Mouse (Mus musculus) hindbrain, postnatal 0 days (tissue): Measurements from ENCODE around the gene Lamb1. TPM values are rescaled to one million over a fixed set of nuclear protein-coding genes. Genes with fewer than 3 reads are reported as not detected.

Source experiments
- ATAC-seq: fragments of 200-750 bp; cut with Nextera tagmentation; 2 replicates; pipeline ENCODE4 v1.8.0; 2017; ENCODE audit warnings: mild to moderate bottlenecking, moderate TSS enrichment, moderate library complexity
- DNase-seq: peaks from one replicate; pipeline ENCODE4 v3.0.0-alpha.2; 2015; ENCODE audit warnings: low spot score
- H3K27ac ChIP-seq: fragments of 300-500 bp; sonication (generic); 2 replicates; pipeline ENCODE4 v1.5.1; 2014; ENCODE audit warnings: mild to moderate bottlenecking
- H3K27me3 ChIP-seq: fragments of 300-500 bp; sonication (generic); 2 replicates; pipeline ENCODE4 v1.6.1; 2014; ENCODE audit warnings: low read length, mixed read lengths; ENCODE audit not compliant: insufficient read depth
- H3K36me3 ChIP-seq: fragments of 300-500 bp; sonication (generic); 2 replicates; pipeline ENCODE4 v1.6.1; 2014; ENCODE audit warnings: low read length, mixed read lengths; ENCODE audit not compliant: insufficient read depth
- H3K4me1 ChIP-seq: fragments of 300-500 bp; sonication (generic); 2 replicates; pipeline ENCODE4 v1.6.1; 2014; ENCODE audit warnings: antibody characterized with exemption, low read length, mixed read lengths; ENCODE audit not compliant: insufficient read depth
- H3K4me2 ChIP-seq: fragments of 300-500 bp; sonication (generic); 2 replicates; pipeline ENCODE4 v1.6.1; 2014; ENCODE audit warnings: low read depth, mild to moderate bottlenecking, low read length, moderate library complexity, mixed read lengths
- H3K4me3 ChIP-seq: fragments of 300-500 bp; sonication (generic); 2 replicates; pipeline ENCODE4 v1.5.1; 2014; ENCODE audit warnings: low read length
- H3K9ac ChIP-seq: fragments of 300-500 bp; sonication (generic); replicated peaks from 2 replicates; pipeline ENCODE4 v1.6.1; 2014; ENCODE audit warnings: mild to moderate bottlenecking, low read length, moderate library complexity, mixed read lengths
- H3K9me3 ChIP-seq: fragments of 300-500 bp; sonication (generic); 2 replicates; pipeline ENCODE4 v1.6.1; 2016; ENCODE audit warnings: low read length, mixed read lengths
- CTCF ChIP-seq: IDR thresholded peaks from 2 replicates; pipeline ENCODE4 v1.5.1; 2016; ENCODE audit warnings: antibody characterized with exemption, control low read depth, low read depth
- WGBS: fragments of 180-500 bp; shearing (Covaris S2); extraction: QIAGEN DNeasy Blood & Tissue Kit; methylation state at CpG from one replicate; pipeline ENCODE4 v1.1.7; 2014; 5-methylcytosine and 5-hydroxymethylcytosine counted together
- polyA plus RNA-seq: library from polyadenylated mRNA; unstranded; fragments of >200 nt; fragmentation: Nextera tagmentation; extraction: Ambion mirVana; gene quantifications from 2 replicates; pipeline ENCODE4 v1.2.1, GENCODE M21; 2015
- total RNA-seq: library from RNA; depleted of rRNA; stranded (reverse); fragments of >200 nt; gene quantifications from 2 replicates; pipeline ENCODE4 v1.2.3, GENCODE M21; 2014

Lamb1 gene
- total and polyA plus RNA-seq, 2 experiments from 2014 or later = 12.1 to 30.9 TPM

- Histone ChIP-seq H3K36me3 (no peaks in the 10 kb centered on the region), H3K4me2 (no peak overlapping the region), H3K9ac (no peak overlapping the region), H3K9me3 (no peaks in the 10 kb centered on the region), H3K27ac (no peak overlapping the region), H3K4me1 (no peaks in the 10 kb centered on the region), H3K4me3 (no peak overlapping the region), H3K27me3 (no peaks in the 10 kb centered on the region)
- DNase-seq = no peak
- WGBS = 91% methylated on average over 7 of the region's 7 CpGs
- TF ChIP-seq CTCF = no peak
- no peak for ATAC-seq
These were observed 15.3 kb downstream of the Lamb1 start for GRCm38 (mm10) chr12:31280318-31280717.

GRCm38 (mm10) chr12:31281100-31281591, 16.1 kb downstream of the Lamb1 start:
- ATAC-seq (no peak), DNase-seq (no peak)
- H3K4me2 ChIP-seq = no peak overlapping the region
- H3K27me3 ChIP-seq = no peaks in the 10 kb centered on the region
- no peak for TF ChIP-seq CTCF
- H3K9me3 ChIP-seq = no peaks in the 10 kb centered on the region
- no peak overlapping the region for H3K27ac ChIP-seq
- no peak overlapping the region for H3K9ac ChIP-seq
- 53% methylated on average over 9 of the region's 9 CpGs for WGBS
- no peaks in the 10 kb centered on the region for H3K4me1 ChIP-seq
- no peaks in the 10 kb centered on the region for H3K36me3 ChIP-seq
- H3K4me3 ChIP-seq = no peak overlapping the region

- DNase-seq (no peak), ATAC-seq (no peak)
- no peaks in the 10 kb centered on the region for H3K9me3 ChIP-seq
- no peaks in the 10 kb centered on the region for H3K36me3 ChIP-seq
- WGBS = 85% methylated on average over 5 of the region's 5 CpGs
- H3K27ac ChIP-seq = no peak overlapping the region
- H3K27me3 ChIP-seq = no peaks in the 10 kb centered on the region
- H3K9ac ChIP-seq = no peak overlapping the region
- no peak for TF ChIP-seq CTCF
- no peaks in the 10 kb centered on the region for H3K4me1 ChIP-seq
- H3K4me2 ChIP-seq = no peak overlapping the region
- no peak overlapping the region for H3K4me3 ChIP-seq
These were observed 17.2 kb downstream of the Lamb1 start for GRCm38 (mm10) chr12:31282241-31282640.

GRCm38 (mm10) chr12:31283131-31283530, 18.1 kb downstream of the Lamb1 start:
- DNase-seq (no peak), ATAC-seq (no peak)
- Histone ChIP-seq H3K4me1 (no peaks in the 10 kb centered on the region), H3K27ac (no peak overlapping the region), H3K4me2 (no peak overlapping the region), H3K4me3 (no peak overlapping the region), H3K9me3 (no peaks in the 10 kb centered on the region), H3K36me3 (no peaks in the 10 kb centered on the region), H3K9ac (no peak overlapping the region), H3K27me3 (no peaks in the 10 kb centered on the region)
- TF ChIP-seq CTCF = no peak
- 79% methylated on average over 4 of the region's 4 CpGs for WGBS

DNA sequence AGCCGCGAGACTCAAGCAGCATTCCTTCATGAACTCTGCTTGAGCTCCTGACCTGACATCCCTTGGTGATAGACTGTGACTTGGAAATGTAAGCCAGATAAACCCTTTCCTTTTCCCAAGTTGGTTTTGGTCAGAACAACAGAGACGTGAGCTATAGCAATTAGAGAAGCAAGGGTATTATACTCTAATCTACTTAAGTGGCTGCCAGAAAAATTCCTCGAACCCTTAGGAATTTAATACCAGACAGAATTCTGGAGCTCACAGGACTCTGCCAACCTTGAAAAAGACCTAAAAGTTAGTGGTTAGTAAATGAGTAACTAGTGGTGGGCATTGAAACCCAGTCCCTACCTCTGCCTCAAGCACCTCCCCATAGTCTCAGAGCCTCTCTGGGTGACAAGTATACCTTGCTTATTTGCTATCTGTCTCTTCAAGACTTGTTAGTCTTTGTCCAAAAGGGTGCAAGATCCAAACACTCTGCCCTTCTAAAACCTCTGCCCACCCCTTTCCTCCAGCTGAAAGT, 18.6 kb downstream of the Lamb1 start:
- no peak for ATAC-seq

GRCm38 (mm10) chr12:31289046-31289445, 24.0 kb downstream of the Lamb1 start:
- no peaks in the 10 kb centered on the region for H3K27me3 ChIP-seq
- H3K9ac ChIP-seq = no peak overlapping the region
- no peaks in the 10 kb centered on the region for H3K36me3 ChIP-seq
- 87% methylated on average over 10 of the region's 10 CpGs for WGBS
- TF ChIP-seq CTCF = no peak
- DNase-seq = no peak
- H3K4me3 ChIP-seq = no peak overlapping the region
- H3K4me2 ChIP-seq = no peak overlapping the region
- no peaks in the 10 kb centered on the region for H3K4me1 ChIP-seq
- no peak overlapping the region for H3K27ac ChIP-seq
- no peak for ATAC-seq
- H3K9me3 ChIP-seq = no peaks in the 10 kb centered on the region

More for the DNA sequence above, 18.6 kb downstream of the Lamb1 start:
- Histone ChIP-seq H3K4me3 (no peak overlapping the region), H3K9me3 (no peaks in the 10 kb centered on the region), H3K4me1 (no peaks in the 10 kb centered on the region), H3K27ac (no peak overlapping the region), H3K9ac (no peak overlapping the region), H3K4me2 (no peak overlapping the region), H3K36me3 (no peaks in the 10 kb centered on the region), H3K27me3 (no peaks in the 10 kb centered on the region)
- DNase-seq = no peak
- 78% methylated on average over 4 of the region's 4 CpGs for WGBS
- TF ChIP-seq CTCF = no peak

GRCm38 (mm10) chr12:31290951-31291350, 25.9 kb downstream of the Lamb1 start:
- 58% methylated on average over 3 of the region's 3 CpGs for WGBS
- Histone ChIP-seq H3K36me3 (no peaks in the 10 kb centered on the region), H3K27ac (no peak overlapping the region), H3K4me3 (no peak overlapping the region), H3K4me2 (no peak overlapping the region), H3K4me1 (no peaks in the 10 kb centered on the region), H3K9ac (no peak overlapping the region), H3K9me3 (no peaks in the 10 kb centered on the region), H3K27me3 (no peaks in the 10 kb centered on the region)
- TF ChIP-seq CTCF = no peak
- DNase-seq = no peak
- peak; percentile 64; the same call in 1 of the 2 replicates for ATAC-seq
